Mouse (Mus musculus): ENCODE measurements at regions not wholly inside any gene's neighbourhood (a gene's known extent, or its start where the extent isn't known, plus 50 kb on each side); places are given as distances from the start of the nearest gene placed in this dataset.

GRCm38 (mm10) chr15:59784556-59784929, 231.9 kb downstream of the 4933412E24Rik start:
- H3K4me1 ChIP-seq (ENCODE audit: control insufficient read depth, insufficient read depth, low read length), result peaks cover 6% of the 10 kb centered on the region; the same call in 1 of the 2 replicates
- no peak for TF ChIP-seq CTCF (IDR thresholded peaks at IDR 0.05; ENCODE audit: insufficient read depth, low read depth, low read length)
- no peak overlapping the region for H3K4me3 ChIP-seq (ENCODE audit: insufficient read depth, low read depth, low read length)
- no peak overlapping the region for H3K27ac ChIP-seq (ENCODE audit: insufficient read depth, low read depth, low read length)
- 81% methylated on average over 8 of the region's 8 CpGs for WGBS

- 37% methylated on average over 22 of the region's 22 CpGs for WGBS
- Histone ChIP-seq H3K4me3 (ENCODE audit: insufficient read depth, low read depth, low read length) (no peak overlapping the region), H3K4me1 (ENCODE audit: control insufficient read depth, insufficient read depth, low read length) (peaks cover 6% of the 10 kb centered on the region; the same call in 1 of the 2 replicates), H3K27ac (ENCODE audit: insufficient read depth, low read depth, low read length) (no peak overlapping the region)
- TF ChIP-seq POLR2A (IDR thresholded peaks at IDR 0.05; ENCODE audit: insufficient read depth, low read depth, low read length), result no peak
- no peak for TF ChIP-seq CTCF (IDR thresholded peaks at IDR 0.05; ENCODE audit: insufficient read depth, low read depth, low read length)
Measured at GRCm38 (mm10) chr15:59783782-59784555, 232.4 kb downstream of the 4933412E24Rik start.

- Histone ChIP-seq H3K4me1 (ENCODE audit: control insufficient read depth, insufficient read depth, low read length) (peaks cover 6% of the 10 kb centered on the region; the same call in 1 of the 2 replicates), H3K4me3 (ENCODE audit: insufficient read depth, low read depth, low read length) (no peak overlapping the region), H3K27ac (ENCODE audit: insufficient read depth, low read depth, low read length) (no peak overlapping the region)
- WGBS, result 10% methylated on average over 6 of the region's 6 CpGs
- TF ChIP-seq CTCF (IDR thresholded peaks at IDR 0.05; ENCODE audit: insufficient read depth, low read depth, low read length) (no peak), POLR2A (IDR thresholded peaks at IDR 0.05; ENCODE audit: insufficient read depth, low read depth, low read length) (no peak)
Measured at GRCm38 (mm10) chr15:59783393-59783781, 233.0 kb downstream of the 4933412E24Rik start.

GRCm38 (mm10) chr15:59780506-59780905, 235.9 kb downstream of the 4933412E24Rik start:
- Histone ChIP-seq H3K4me3 (ENCODE audit: insufficient read depth, low read depth, low read length) (no peak overlapping the region), H3K27ac (ENCODE audit: insufficient read depth, low read depth, low read length) (no peak overlapping the region), H3K4me1 (ENCODE audit: control insufficient read depth, insufficient read depth, low read length) (peaks cover 22% of the 10 kb centered on the region)
- TF ChIP-seq POLR2A (IDR thresholded peaks at IDR 0.05; ENCODE audit: insufficient read depth, low read depth, low read length) (no peak), CTCF (IDR thresholded peaks at IDR 0.05; ENCODE audit: insufficient read depth, low read depth, low read length) (no peak)
- 88% methylated on average over 1 of the region's 1 CpGs for WGBS

GRCm38 (mm10) chr15:59777307-59777871, 239.0 kb downstream of the 4933412E24Rik start:
- no peak overlapping the region for H3K4me3 ChIP-seq (ENCODE audit: insufficient read depth, low read depth, low read length)
- TF ChIP-seq CTCF (IDR thresholded peaks at IDR 0.05; ENCODE audit: insufficient read depth, low read depth, low read length) (no peak), POLR2A (IDR thresholded peaks at IDR 0.05; ENCODE audit: insufficient read depth, low read depth, low read length) (no peak)
- 35% methylated on average over 13 of the region's 13 CpGs for WGBS
- H3K27ac ChIP-seq (ENCODE audit: insufficient read depth, low read depth, low read length), result peak overlapping the region; percentile 4; the same call in 1 of the 2 replicates
- H3K4me1 ChIP-seq (ENCODE audit: control insufficient read depth, insufficient read depth, low read length), result peaks cover 16% of the 10 kb centered on the region

- WGBS, result 62% methylated on average over 3 of the region's 3 CpGs
- Histone ChIP-seq H3K4me3 (ENCODE audit: insufficient read depth, low read depth, low read length) (no peak overlapping the region), H3K27ac (ENCODE audit: insufficient read depth, low read depth, low read length) (no peak overlapping the region), H3K4me1 (ENCODE audit: control insufficient read depth, insufficient read depth, low read length) (peaks cover 16% of the 10 kb centered on the region)
- no peak for TF ChIP-seq CTCF (IDR thresholded peaks at IDR 0.05; ENCODE audit: insufficient read depth, low read depth, low read length)
- no peak for TF ChIP-seq POLR2A (IDR thresholded peaks at IDR 0.05; ENCODE audit: insufficient read depth, low read depth, low read length)
Measured at GRCm38 (mm10) chr15:59775781-59776180, 240.6 kb downstream of the 4933412E24Rik start.

GRCm38 (mm10) chr15:59773983-59774382, 242.4 kb downstream of the 4933412E24Rik start:
- no peak overlapping the region for H3K4me3 ChIP-seq (ENCODE audit: insufficient read depth, low read depth, low read length)
- H3K4me1 ChIP-seq (ENCODE audit: control insufficient read depth, insufficient read depth, low read length), result peaks cover 16% of the 10 kb centered on the region
- H3K27ac ChIP-seq (ENCODE audit: insufficient read depth, low read depth, low read length), result no peak overlapping the region
- WGBS, result 94% methylated on average over 2 of the region's 2 CpGs
- no peak for TF ChIP-seq POLR2A (IDR thresholded peaks at IDR 0.05; ENCODE audit: insufficient read depth, low read depth, low read length)
- no peak for TF ChIP-seq CTCF (IDR thresholded peaks at IDR 0.05; ENCODE audit: insufficient read depth, low read depth, low read length)

GRCm38 (mm10) chr15:59772595-59772994, 243.8 kb downstream of the 4933412E24Rik start:
- Histone ChIP-seq H3K27ac (ENCODE audit: insufficient read depth, low read depth, low read length) (no peak overlapping the region), H3K4me1 (ENCODE audit: control insufficient read depth, insufficient read depth, low read length) (peaks cover 14% of the 10 kb centered on the region), H3K4me3 (ENCODE audit: insufficient read depth, low read depth, low read length) (no peak overlapping the region)
- TF ChIP-seq CTCF (IDR thresholded peaks at IDR 0.05; ENCODE audit: insufficient read depth, low read depth, low read length) (no peak), POLR2A (IDR thresholded peaks at IDR 0.05; ENCODE audit: insufficient read depth, low read depth, low read length) (no peak)
- 96% methylated on average over 2 of the region's 2 CpGs for WGBS

GRCm38 (mm10) chr15:59762061-59762460, 254.4 kb downstream of the 4933412E24Rik start:
- Histone ChIP-seq H3K4me1 (ENCODE audit: control insufficient read depth, insufficient read depth, low read length) (peaks cover 11% of the 10 kb centered on the region), H3K4me3 (ENCODE audit: insufficient read depth, low read depth, low read length) (no peak overlapping the region), H3K27ac (ENCODE audit: insufficient read depth, low read depth, low read length) (no peak overlapping the region)
- WGBS, result 96% methylated on average over 6 of the region's 6 CpGs
- no peak for TF ChIP-seq CTCF (IDR thresholded peaks at IDR 0.05; ENCODE audit: insufficient read depth, low read depth, low read length)
- TF ChIP-seq POLR2A (IDR thresholded peaks at IDR 0.05; ENCODE audit: insufficient read depth, low read depth, low read length), result no peak

Data from olfactory bulb, adult 2 months (tissue).